ENCODE assay signal across 8 mouse cellular contexts in genomic region chr5:30959966-30960501, GRCm38 (mm10). TPM values are rescaled to one million over a fixed set of nuclear protein-coding genes. Genes with fewer than 3 reads are reported as not detected.
DNase-seq lines count a peak whose midpoint lies in the region; ATAC-seq and TF ChIP-seq lines count a peak whose summit lies in the region.

Preb (minus strand) TSS chr5:30960361.

- peak within 1 kb of the TSS; percentile 49; the same call in 1 of the 2 replicates for H3K27ac ChIP-seq in cortical plate, adult 2 months (ENCODE audit: insufficient read depth, low read length)

- peak; percentile 88 for ATAC-seq in activated CD4-positive, CD25-positive, alpha-beta regulatory T cell, adult 4 months
- peak; percentile 88 for ATAC-seq in megakaryocyte progenitor cell, adult 5-6 weeks (replicated peaks; ENCODE audit: poor library complexity)

- H3K4me3 ChIP-seq in cortical plate, adult 2 months (ENCODE audit: insufficient read depth, low read length), result peak within 1 kb of the TSS; percentile 92

- peaks cover 14% of the 10 kb centered on the region for H3K4me1 ChIP-seq in cortical plate, adult 2 months (ENCODE audit: control insufficient read depth, insufficient read depth, low read length)

- DNase-seq in gastrocnemius, postnatal 10 days, result peak; percentile 99
- DNase-seq in induced T-regulatory cell, adult 2 months (ENCODE audit: low read depth), result peak; percentile 99
- peak; percentile 93 to 98 for DNase-seq in left cerebral cortex, adult 9 months (ENCODE audit: low spot score in 2 of 2)
- DNase-seq in right cerebral cortex, postnatal 14 days, result peak; percentile 99
- DNase-seq in urinary bladder, postnatal 36 days (ENCODE audit: low spot score in 2 of 2), result peak; percentile 96 to 99

- peak; percentile 89 for TF ChIP-seq POLR2A in cortical plate, adult 2 months (IDR thresholded peaks at IDR 0.05; ENCODE audit: extremely low read depth, insufficient read depth, low read length)

- no peak for TF ChIP-seq CTCF in cortical plate, adult 2 months (IDR thresholded peaks at IDR 0.05; ENCODE audit: extremely low read depth, insufficient read depth, low read length)

RNA-seq across cellular contexts. Expression of gene Preb, which starts in this region (rescaled TPM):
- polyA plus RNA-seq in activated CD4-positive, CD25-positive, alpha-beta regulatory T cell, adult 4 months (2017; shearing (Covaris generic)), result 10 to 100 TPM; 60.4 to 71.0 TPM
- 183 and 209 TPM in 2 replicates for polyA plus RNA-seq in cortical plate, adult 2 months (2012; rRNA removed)
- 10 to 100 TPM; 76.8 to 83.0 TPM for total RNA-seq in gastrocnemius, postnatal 10 days (2021)
- total RNA-seq in megakaryocyte progenitor cell, adult 5-6 weeks (2015), result 53.5 and 54.6 TPM in 2 replicates
- 45.2 and 62.3 TPM in 2 replicates for total RNA-seq in megakaryocyte progenitor cell, adult 5-6 weeks (2017)

Comparison
In these comparisons a context has a peak if more than half of its experiments do, and no peak if none do; other contexts are left out.
1. Peak in every context shown above with its lines: DNase-seq, ATAC-seq, H3K4me3 ChIP-seq and H3K27ac ChIP-seq.